Mouse (Mus musculus) cerebellum, adult 2 months (tissue): ENCODE measurements around the gene Scrn2. TPM values are rescaled to one million over a fixed set of nuclear protein-coding genes. Genes with fewer than 3 reads are reported as not detected.

Source experiments
- DNase-seq, 2 experiments: peaks; one replicate each; pipeline ENCODE4 v3.0.0; 2021
- H3K27ac ChIP-seq: fragments of 200-500 bp; 2 replicates; pipeline ENCODE4 v1.5.1; 2012; ENCODE audit warnings: low read length, control low read depth, inconsistent platforms; ENCODE audit not compliant: insufficient read depth
- H3K27me3 ChIP-seq: fragments of 200-500 bp; 2 replicates; pipeline ENCODE4 v1.6.1; 2012; ENCODE audit warnings: inconsistent platforms, mild to moderate bottlenecking, low read length, moderate library complexity; ENCODE audit not compliant: control insufficient read depth, insufficient read depth
- H3K4me1 ChIP-seq: fragments of 200-500 bp; 2 replicates; pipeline ENCODE4 v1.6.1; 2011; ENCODE audit warnings: low read length; ENCODE audit not compliant: control insufficient read depth, insufficient read depth
- H3K4me3 ChIP-seq: fragments of 200-500 bp; replicated peaks from 2 replicates; pipeline ENCODE3; 2011; ENCODE audit warnings: mild to moderate bottlenecking, low read depth, low read length, control low read depth; ENCODE audit not compliant: insufficient read depth
- CTCF ChIP-seq: fragments of 200-500 bp; IDR thresholded peaks from 2 replicates; pipeline ENCODE4 v1.5.1; 2011; ENCODE audit warnings: low read depth, mild to moderate bottlenecking, control low read depth, low read length, moderate library complexity, borderline replicate concordance; ENCODE audit not compliant: insufficient read depth
- POLR2A ChIP-seq: fragments of 200-500 bp; IDR thresholded peaks from 2 replicates; pipeline ENCODE4 v1.6.1; 2011; ENCODE audit warnings: low read length, control low read depth, borderline replicate concordance; ENCODE audit not compliant: insufficient read depth
- WGBS: fragments of 180-500 bp; shearing (Covaris S2); methylation state at CpG from one replicate; pipeline ENCODE4 v1.1.7; 2018; 5-methylcytosine and 5-hydroxymethylcytosine counted together
- polyA plus RNA-seq: library from polyadenylated mRNA; depleted of rRNA; stranded (reverse); fragments of >200 nt; gene quantifications from 2 replicates; pipeline ENCODE4 v1.2.3, GENCODE M21; 2012

Gene Scrn2
- polyA plus RNA-seq, 1 experiment: 12.2 TPM

GRCm38 (mm10) chr11:97003170-97003569 is 26.6 kb upstream of the Scrn2 start:
- TF ChIP-seq CTCF (no peak), POLR2A (no peak)
- Histone ChIP-seq H3K4me3 (no peak overlapping the region), H3K4me1 (no peaks in the 10 kb centered on the region), H3K27ac (no peak overlapping the region), H3K27me3 (peaks cover 2% of the 10 kb centered on the region)
- no peak for DNase-seq
- WGBS: 27% methylated on average over 5 of the region's 5 CpGs

- H3K27me3 ChIP-seq: peaks cover 2% of the 10 kb centered on the region
- no peak overlapping the region for H3K27ac ChIP-seq
- no peak overlapping the region for H3K4me3 ChIP-seq
- TF ChIP-seq CTCF (no peak), POLR2A (no peak)
- no peak for DNase-seq
- H3K4me1 ChIP-seq: no peaks in the 10 kb centered on the region
- WGBS: 64% methylated on average over 9 of the region's 9 CpGs
Observed at GRCm38 (mm10) chr11:97007093-97007794, 22.5 kb upstream of the Scrn2 start.

- Histone ChIP-seq H3K27ac (no peak overlapping the region), H3K4me3 (no peak overlapping the region), H3K27me3 (peaks cover 2% of the 10 kb centered on the region), H3K4me1 (no peaks in the 10 kb centered on the region)
- no peak for DNase-seq
- no peak for TF ChIP-seq POLR2A
- no peak for TF ChIP-seq CTCF
- 67% methylated on average over 8 of the region's 8 CpGs for WGBS
Observed at GRCm38 (mm10) chr11:97009198-97009790, 20.4 kb upstream of the Scrn2 start.

- 12% methylated on average over 8 of the region's 8 CpGs for WGBS
- no peak for DNase-seq
- Histone ChIP-seq H3K27me3 (peaks cover 10% of the 10 kb centered on the region; the same call in 1 of the 2 replicates), H3K4me3 (no peak within 1 kb of the TSS), H3K27ac (no peak within 1 kb of the TSS), H3K4me1 (no peaks in the 10 kb centered on the region)
- no peak for TF ChIP-seq CTCF
- TF ChIP-seq POLR2A: no peak
Observed at GRCm38 (mm10) chr11:97013121-97013670, 16.5 kb upstream of the Scrn2 start, which contains the start of gene Sp6. TSS of gene Sp6 (plus strand) at chr11:97013394.

GRCm38 (mm10) chr11:97017696-97018582 is 11.8 kb upstream of the Scrn2 start:
- H3K4me3 ChIP-seq: no peak overlapping the region
- no peak for DNase-seq
- 2% methylated on average over 36 of the region's 36 CpGs for WGBS
- peaks cover 11% of the 10 kb centered on the region; the same call in 1 of the 2 replicates for H3K27me3 ChIP-seq
- H3K4me1 ChIP-seq: no peaks in the 10 kb centered on the region
- TF ChIP-seq POLR2A (no peak), CTCF (no peak)
- H3K27ac ChIP-seq: no peak overlapping the region

- H3K27me3 ChIP-seq: peaks cover 11% of the 10 kb centered on the region; the same call in 1 of the 2 replicates
- H3K4me3 ChIP-seq: no peak overlapping the region
- H3K4me1 ChIP-seq: no peaks in the 10 kb centered on the region
- DNase-seq: no peak
- TF ChIP-seq POLR2A: no peak
- no peak for TF ChIP-seq CTCF
- no peak overlapping the region for H3K27ac ChIP-seq
- 2% methylated on average over 66 of the region's 68 CpGs for WGBS
Observed at GRCm38 (mm10) chr11:97018583-97019344, 11.0 kb upstream of the Scrn2 start.

- DNase-seq: no peak
- H3K4me3 ChIP-seq: no peak overlapping the region
Observed at GRCm38 (mm10) chr11:97019345-97019708, 10.4 kb upstream of the Scrn2 start.

More at GRCm38 (mm10) chr11:97019345-97019708, 10.4 kb upstream of the Scrn2 start:
- H3K27me3 ChIP-seq: peaks cover 11% of the 10 kb centered on the region; the same call in 1 of the 2 replicates
- WGBS: 11% methylated on average over 13 of the region's 13 CpGs
- TF ChIP-seq CTCF (no peak), POLR2A (no peak)
- no peak overlapping the region for H3K27ac ChIP-seq
- H3K4me1 ChIP-seq: no peaks in the 10 kb centered on the region
